Mouse (Mus musculus): ENCODE measurements around the gene Spcs2.

- TF ChIP-seq POLR2A (IDR thresholded peaks at IDR 0.05; ENCODE audit: insufficient read depth, low read depth, low read length) (no peak), CTCF (IDR thresholded peaks at IDR 0.05; ENCODE audit: insufficient read depth, low read depth, low read length) (no peak)
These were observed 15.0 kb upstream of the Spcs2 start for GRCm38 (mm10) chr7:99878254-99878653.
